Mouse (Mus musculus): ENCODE measurements around the gene Gm5678. TPM values are rescaled to one million over a fixed set of nuclear protein-coding genes. Genes with fewer than 3 reads are reported as not detected.
A peak's percentile ranks its signal among the peaks of the same experiment; 100 is the strongest.
"Not testable (repeated sequence)": the region's sequence is repeated elsewhere in the genome, so short reads cannot be mapped to it uniquely, and the experiment has no call there.

Gene Gm5678
- total RNA-seq, 2 experiments from 2014 or later: 1.5 to 1.6 TPM

DNA sequence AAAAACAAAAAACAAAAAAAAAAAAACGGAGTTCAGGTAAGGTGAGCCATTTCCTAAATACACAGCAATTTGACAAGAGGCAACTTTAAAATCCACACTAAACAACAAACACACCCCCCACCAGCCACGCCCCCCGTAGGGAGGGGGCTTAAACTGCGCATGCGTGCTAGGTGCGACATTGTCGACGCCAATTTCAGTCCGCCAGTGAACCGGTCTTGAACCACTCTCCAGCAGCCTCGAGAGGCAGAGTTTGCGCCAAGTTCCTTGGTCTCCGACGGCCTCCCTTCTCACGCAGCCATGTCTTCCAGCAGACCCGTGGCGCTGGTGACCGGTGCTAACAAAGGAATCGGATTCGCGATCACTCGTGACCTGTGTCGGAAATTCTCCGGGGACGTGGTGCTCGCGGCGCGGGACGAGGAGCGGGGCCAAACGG, 20.2 kb upstream of the Gm5678 start:
- peak; percentile 86 for DNase-seq (ENCODE audit: low spot score)

DNA sequence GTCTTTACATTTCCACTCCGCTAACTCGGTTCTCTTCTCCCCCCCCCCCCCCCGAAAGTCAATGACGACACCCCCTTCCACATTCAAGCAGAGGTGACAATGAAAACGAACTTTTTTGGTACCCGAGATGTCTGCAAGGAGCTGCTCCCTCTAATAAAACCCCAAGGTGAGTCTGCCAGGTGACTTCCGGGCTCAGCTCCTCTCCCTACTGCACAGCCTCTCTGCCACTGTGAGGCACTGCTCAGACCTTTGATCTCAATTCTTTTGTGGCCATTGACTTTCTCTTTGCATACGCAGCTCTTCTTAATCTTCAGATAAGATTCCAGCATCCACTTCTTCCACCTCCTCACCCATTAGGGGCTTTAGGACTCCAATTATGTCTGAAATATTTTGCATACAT, 19.2 kb upstream of the Gm5678 start:
- no peak for DNase-seq (ENCODE audit: low spot score)

DNA sequence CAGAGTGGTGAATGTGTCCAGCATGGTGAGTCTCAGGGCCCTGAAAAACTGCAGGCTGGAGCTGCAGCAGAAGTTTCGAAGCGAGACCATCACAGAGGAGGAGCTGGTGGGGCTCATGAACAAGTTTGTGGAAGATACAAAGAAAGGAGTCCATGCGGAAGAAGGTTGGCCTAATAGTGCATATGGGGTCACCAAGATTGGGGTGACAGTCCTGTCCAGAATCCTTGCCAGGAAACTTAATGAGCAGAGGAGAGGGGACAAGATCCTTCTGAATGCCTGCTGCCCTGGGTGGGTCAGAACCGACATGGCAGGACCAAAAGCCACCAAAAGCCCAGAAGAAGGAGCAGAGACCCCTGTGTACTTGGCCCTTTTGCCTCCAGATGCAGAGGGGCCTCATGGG, 18.1 kb upstream of the Gm5678 start:
- DNase-seq (ENCODE audit: low spot score): no peak

DNA sequence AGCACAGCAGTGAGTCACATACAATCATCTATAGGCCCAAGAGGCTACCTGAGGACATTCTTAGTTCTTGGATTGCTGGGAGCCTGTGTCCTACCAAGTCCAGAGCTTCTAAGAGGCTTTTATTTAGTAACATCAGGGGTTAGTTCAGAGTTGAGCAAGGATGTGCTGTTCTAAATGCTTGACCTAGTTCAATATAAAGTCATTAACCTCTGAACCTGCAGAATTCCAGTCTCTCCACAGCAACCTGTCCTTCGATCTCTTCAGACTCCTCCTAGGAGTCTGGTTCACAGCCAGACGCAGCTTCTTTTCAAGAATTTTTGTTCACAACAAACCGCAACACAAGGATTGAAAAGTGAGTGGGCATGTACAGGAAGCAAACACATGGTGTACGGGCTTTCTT, 16.9 kb upstream of the Gm5678 start:
- no peak for DNase-seq (ENCODE audit: low spot score)

DNA sequence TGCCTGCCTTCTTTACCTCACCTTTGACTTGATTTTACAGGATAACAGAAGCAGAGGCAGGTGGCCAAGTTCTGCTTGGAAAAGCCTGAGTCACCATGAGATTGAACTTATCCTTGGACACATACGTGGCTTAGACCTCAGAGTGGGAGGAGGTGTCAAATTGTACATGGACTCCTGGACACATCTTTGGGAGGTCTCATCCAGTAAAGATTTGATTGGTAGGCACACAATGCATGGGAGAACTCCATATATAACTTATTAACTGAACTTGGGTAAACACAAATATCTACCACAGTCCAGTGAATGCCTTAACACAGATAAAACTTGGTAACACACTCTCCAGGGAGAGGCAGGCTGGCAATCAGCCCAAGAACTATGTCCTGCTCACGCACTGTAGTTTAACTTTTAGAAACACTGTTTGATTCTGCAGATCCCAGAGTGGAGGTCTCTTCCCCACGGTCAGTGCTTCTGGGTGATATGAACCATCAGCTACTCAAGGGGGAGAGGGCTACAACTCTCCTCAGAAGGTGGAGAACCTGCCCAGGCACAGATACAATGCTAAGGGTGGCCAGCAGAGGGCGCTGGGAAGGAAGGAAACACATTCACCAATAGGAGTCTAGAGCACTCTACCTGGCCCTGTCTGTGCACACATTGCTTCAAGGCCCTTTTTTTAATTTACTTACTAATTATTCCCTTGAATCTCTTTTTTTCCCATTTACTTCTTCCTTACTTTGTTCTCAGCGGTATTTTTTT, 12.6 kb upstream of the Gm5678 start:
- DNase-seq (ENCODE audit: low spot score): peak; percentile 79

DNA sequence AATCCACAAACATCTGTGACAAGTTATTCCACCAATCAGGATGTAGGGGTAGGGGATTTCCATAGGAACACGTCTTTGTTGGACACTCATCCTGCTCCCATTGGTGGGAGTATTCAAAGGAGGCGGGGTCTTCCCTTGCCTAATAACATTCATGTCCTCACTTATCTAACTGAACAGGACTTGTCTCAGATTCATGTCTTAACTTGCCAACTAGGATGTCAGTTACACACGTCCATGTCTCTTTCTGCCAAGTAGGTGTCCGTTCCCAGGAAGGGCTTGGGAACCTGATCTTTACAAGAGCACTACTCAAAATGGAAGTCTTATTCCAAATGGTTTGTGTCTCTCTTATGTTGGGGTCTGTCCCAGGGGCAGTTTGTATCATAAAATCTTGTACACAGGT, 4.1 kb upstream of the Gm5678 start:
- DNase-seq (ENCODE audit: low spot score): not testable (repeated sequence)

DNA sequence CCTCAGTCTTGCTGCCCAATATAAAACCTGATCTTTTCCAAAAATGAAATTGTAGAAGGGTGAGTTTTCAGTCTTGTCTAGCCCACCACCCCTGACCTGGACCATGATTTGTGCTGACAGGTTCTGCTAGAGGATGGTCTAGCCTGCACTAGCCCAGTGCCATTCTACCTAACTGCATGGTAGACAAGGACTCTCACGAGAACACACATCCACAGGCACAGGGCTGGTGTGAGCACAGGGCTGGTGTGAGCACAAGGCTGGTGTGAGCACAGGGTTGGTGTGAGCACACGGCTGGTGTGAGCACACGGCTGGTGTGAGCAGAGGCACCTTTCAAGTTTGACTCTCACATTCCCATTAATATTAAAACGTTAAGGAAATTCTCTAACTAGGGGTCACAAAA, 3.2 kb upstream of the Gm5678 start:
- no peak for DNase-seq (ENCODE audit: low spot score)

DNA sequence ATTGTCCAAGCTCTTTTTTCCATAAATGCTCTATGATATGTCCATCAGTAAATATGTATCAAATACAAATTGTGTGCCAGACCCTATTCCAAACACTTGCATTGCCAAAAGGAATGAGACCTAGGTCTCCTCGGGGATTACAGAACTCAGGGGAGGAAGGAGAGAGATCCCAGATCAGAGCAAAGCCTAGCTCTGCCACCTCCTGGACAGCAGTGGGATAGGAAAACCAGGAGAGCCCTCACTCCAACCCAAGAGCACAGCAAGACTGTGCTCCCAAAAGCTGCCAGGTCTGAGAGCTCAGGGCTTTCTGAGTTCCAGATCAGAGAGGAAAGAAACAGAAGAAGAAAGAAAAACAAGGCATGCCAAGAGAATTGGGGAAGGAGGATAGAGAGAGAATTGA, 1.2 kb upstream of the Gm5678 start:
- DNase-seq (ENCODE audit: low spot score): no peak

DNA sequence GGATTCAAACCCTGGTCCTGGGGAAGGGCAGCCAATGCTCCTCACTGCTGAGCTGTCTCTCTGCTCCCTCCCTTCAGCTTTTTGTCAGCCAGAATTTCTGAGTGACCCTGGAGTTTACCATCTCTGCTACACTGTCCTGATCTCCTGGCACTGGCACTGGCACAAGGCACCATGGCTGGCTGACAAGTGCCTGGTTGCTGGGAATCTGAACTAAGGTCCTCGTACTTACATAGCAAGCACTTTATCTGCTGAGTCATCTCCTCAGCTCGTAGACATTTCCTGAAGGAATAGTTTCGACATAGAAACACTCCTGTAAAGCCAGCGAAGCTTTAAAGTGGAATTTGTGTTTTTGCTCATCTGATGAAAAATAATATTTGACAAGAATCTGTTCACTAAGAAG, 16.1 kb downstream of the Gm5678 start:
- DNase-seq (ENCODE audit: low spot score): no peak

DNA sequence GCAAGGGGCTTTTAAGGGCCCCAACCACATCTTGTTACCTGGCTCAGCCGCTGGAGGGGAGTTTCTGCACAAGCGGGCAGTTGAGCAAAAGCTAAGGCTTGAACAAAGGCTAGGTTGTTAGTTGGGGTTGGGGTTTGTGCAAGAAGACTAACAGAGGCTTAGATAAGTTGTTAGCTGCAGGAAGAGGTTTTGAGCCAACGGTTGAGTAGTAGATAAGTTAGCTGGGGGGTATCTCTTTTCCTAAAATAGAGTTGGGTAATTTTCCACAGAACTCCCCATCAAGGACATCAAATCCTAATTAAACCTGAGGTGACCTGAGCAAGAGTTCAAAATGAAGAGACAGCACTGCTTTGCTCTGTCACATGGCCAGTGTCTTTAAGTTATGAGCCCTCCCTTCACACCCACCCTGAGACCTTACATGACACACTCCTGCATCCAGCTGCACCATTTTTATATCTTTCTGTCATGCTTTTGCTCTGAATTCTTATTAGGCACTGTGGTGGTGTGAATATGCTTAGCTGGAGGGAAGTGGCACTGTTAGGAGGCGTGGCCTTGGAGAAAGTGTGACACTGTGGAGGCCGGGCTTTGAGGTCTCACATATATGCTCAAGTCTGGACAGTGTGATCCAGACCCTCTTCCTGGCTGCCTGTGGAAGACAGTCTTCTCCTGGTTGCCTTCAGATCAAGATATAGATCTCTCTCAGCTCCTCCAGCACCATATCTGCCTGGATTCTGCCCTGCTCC, 20.7 kb downstream of the Gm5678 start:
- no peak for DNase-seq (ENCODE audit: low spot score)

DNA sequence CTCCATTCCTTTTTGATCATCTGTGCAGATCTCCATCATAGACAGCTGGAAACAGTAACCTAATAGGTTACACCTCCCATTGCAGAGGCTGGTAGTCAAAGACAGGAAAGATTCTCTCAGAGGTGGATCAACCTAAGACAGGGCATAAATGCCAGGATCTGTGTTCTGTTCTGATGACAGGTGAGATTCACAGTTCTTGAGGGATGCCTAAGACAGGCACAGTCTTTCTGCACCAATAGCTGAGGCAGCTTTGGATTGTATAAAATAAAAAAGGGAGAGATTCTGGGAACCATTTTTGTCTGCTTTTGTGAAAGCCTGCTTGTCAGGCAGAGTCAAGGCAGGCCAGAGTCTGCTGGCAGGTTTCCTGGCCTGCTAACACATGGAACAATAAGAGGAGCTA, 40.1 kb downstream of the Gm5678 start:
- DNase-seq (ENCODE audit: low spot score): no peak

DNA sequence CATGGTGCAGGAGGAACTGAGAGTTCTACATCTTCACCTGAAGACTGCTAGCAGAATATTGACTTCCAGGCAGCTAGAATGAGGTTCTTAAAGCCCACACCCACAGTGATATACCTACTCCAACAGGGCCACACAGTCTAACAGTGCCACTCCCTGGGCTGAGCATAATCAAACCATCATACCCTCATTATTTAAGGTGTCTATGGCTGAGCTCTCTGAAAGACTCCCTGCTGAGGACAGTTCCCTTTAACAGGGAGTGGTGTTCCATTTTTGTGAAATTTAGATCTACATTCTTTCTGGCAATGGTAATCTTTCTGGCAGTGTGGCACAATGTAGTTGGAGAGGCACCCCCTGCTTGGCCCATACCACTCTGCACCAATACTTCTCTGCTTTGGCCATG, 41.6 kb downstream of the Gm5678 start:
- no peak for DNase-seq (ENCODE audit: low spot score)

DNA sequence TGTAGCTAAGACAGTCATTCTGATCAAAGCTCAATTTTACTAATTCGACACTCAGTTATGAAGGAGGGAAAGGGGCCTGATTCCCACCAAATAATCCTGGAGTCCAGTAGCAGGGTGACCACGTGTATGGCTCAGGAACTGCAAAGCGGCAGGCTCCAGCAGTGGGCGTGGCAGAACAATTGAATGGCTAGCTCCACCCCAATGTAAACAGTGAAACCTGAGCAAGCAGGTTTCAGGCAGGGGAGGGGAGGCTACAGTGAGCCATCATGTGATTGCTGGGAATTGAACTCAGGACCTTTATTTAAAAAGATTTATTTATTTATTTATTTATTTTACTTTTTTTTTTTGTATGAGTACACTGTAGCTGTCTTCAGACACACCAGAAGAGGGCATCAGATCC, 42.6 kb downstream of the Gm5678 start:
- DNase-seq (ENCODE audit: low spot score): not testable (repeated sequence)

DNA sequence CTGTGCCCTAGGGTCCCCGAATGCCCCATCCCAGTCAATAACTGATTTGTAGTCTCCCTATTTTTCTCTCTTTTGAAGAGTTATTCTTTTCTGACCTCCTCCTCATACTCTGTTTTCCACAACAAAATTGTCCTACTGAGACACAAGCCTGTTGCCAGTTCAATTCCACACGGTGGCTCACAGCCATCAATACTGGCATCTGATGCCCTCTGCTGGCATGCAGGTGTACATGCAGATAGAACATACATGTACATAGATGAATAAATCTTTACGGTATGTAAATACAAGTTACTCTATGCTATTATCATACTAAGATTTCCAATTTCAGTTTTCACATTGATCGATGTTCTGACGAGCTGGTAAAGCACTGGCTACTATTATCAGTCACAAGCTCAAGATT, 43.2 kb downstream of the Gm5678 start:
- DNase-seq (ENCODE audit: low spot score): no peak

DNA sequence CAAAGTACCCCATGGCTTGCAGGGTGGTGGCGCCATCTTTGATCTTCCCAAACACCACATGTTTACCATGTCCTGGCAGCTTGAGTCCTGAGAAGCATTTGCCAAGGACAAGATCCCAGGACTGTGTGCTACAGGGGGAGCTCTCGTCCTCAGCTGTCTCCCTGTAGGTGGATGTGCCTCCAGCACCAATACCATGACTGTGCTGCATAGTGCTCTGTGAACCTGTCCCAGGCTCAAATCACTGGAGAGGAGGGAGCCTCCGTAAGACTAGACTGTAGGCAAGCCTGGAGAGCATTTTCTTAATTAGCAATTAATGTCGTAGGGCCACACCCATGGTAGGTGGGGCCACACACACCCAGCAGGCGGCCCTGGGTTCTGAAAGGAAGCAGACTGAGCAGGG, 48.5 kb downstream of the Gm5678 start:
- DNase-seq (ENCODE audit: low spot score): no peak

DNA sequence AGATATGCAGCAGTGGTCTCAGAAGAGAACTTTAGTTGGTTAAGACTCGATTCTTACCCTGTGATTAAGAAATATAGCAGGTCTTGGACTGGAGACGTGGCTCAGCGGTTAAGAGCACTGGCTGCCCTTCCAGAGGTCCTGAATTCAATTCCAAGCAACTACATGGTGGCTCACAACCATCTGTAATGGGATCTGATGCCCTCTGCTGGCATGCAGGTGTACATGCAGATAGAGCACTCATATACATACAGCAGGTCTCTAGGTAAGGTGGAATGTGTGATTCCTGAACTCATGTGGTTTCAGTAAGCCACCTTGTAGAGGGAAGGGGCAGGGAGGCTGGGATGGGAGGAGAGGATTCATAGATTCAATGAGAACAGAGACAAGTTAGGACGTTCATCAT, 50.3 kb downstream of the Gm5678 start:
- DNase-seq (ENCODE audit: low spot score): no peak

DNA sequence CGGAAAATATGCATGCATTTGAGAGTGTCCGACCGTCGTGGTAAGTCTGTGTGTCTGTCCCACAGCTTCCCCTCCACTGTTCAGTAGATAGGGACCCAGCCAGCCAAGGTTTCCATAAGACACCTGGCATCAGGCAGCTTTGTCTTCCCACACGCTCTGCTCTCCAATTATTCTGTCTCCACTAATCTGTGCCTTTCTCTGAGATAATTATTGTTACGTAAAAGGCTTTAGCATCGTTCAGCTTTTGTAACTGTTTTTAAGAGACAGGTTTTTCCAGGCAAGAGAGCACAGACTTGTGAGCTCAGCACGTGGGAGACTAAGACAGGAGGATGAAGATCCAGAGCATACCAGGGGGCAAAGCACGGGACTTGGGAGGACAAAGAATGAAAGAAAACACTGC, 51.3 kb downstream of the Gm5678 start:
- DNase-seq (ENCODE audit: low spot score): no peak

Other genes with a start within 250 kb of the Gm5678 start
- 1 to 10 TPM in 1 of 2 experiments, under 1 TPM in 1; 0.68 to 1.0 TPM for gene Setd4, start 24.0 kb upstream of the Gm5678 start, total RNA-seq (2021)
- 10 to 100 TPM; 26.2 to 26.3 TPM for gene Cbr1, start 22.2 kb upstream of the Gm5678 start, total RNA-seq (2021)
- 1 to 10 TPM in 1 of 2 experiments, under 1 TPM in 1; 0.91 to 1.4 TPM for gene Cbr3, start 55.1 kb downstream of the Gm5678 start, total RNA-seq (2021)
- 10 to 100 TPM; 34.3 to 41.6 TPM for gene Dop1b, start 83.8 kb downstream of the Gm5678 start, total RNA-seq (2021)
- gene Morc3, start 204.0 kb downstream of the Gm5678 start, total RNA-seq (2021): 1 to 10 TPM; 9.3 to 9.7 TPM